Mouse (Mus musculus) intestine, embryonic 14.5 days (tissue): ENCODE data around the gene Pparg. TPM values are rescaled to one million over a fixed set of nuclear protein-coding genes. Genes with fewer than 3 reads are reported as not detected.

Source experiments
- ATAC-seq: fragments of 200-750 bp; cut with Nextera tagmentation; replicated peaks from 2 replicates; pipeline ENCODE4 v1.8.0; 2017; ENCODE audit warnings: low read depth, moderate number of reproducible peaks, moderate TSS enrichment, moderate library complexity; ENCODE audit not compliant: low FRiP score, low TSS enrichment
- DNase-seq: peaks from one replicate; pipeline ENCODE4 v3.0.0-alpha.2; 2018; ENCODE audit warnings: low spot score
- H3K27ac ChIP-seq: fragments of 300-500 bp; sonication (generic); 2 replicates; pipeline ENCODE4 v1.5.1; 2014; ENCODE audit warnings: low read depth, mild to moderate bottlenecking, control low read depth
- H3K27me3 ChIP-seq: fragments of 300-500 bp; sonication (generic); replicated peaks from 2 replicates; pipeline ENCODE4 v1.6.1; 2014; ENCODE audit warnings: low read length, control low read depth; ENCODE audit not compliant: control insufficient read depth, insufficient read depth
- H3K36me3 ChIP-seq: fragments of 300-500 bp; sonication (generic); 2 replicates; pipeline ENCODE4 v1.6.1; 2014; ENCODE audit warnings: low read length, control low read depth; ENCODE audit not compliant: control insufficient read depth, insufficient read depth
- H3K4me1 ChIP-seq: fragments of 300-500 bp; sonication (generic); replicated peaks from 2 replicates; pipeline ENCODE4 v1.6.1; 2014; ENCODE audit warnings: low read length, control low read depth, mixed read lengths; ENCODE audit not compliant: control insufficient read depth, insufficient read depth
- H3K4me2 ChIP-seq: fragments of 300-500 bp; sonication (generic); 2 replicates; pipeline ENCODE4 v1.6.1; 2014; ENCODE audit warnings: low read length
- H3K4me3 ChIP-seq: fragments of 300-500 bp; sonication (generic); 2 replicates; pipeline ENCODE4 v1.5.1; 2014; ENCODE audit warnings: low read depth, low read length, control low read depth, mixed read lengths
- H3K9ac ChIP-seq: fragments of 300-500 bp; sonication (generic); 2 replicates; pipeline ENCODE4 v1.6.1; 2014; ENCODE audit warnings: mild to moderate bottlenecking, low read length
- H3K9me3 ChIP-seq: fragments of 300-500 bp; sonication (generic); 2 replicates; pipeline ENCODE4 v1.6.1; 2016; ENCODE audit warnings: low read length, control low read depth; ENCODE audit not compliant: control insufficient read depth
- WGBS: fragments of 180-500 bp; shearing (Covaris S2); extraction: QIAGEN DNeasy Blood & Tissue Kit; methylation state at CpG from one replicate; pipeline ENCODE4 v1.1.7; 2014; 5-methylcytosine and 5-hydroxymethylcytosine counted together
- polyA plus RNA-seq: library from polyadenylated mRNA; unstranded; fragments of >200 nt; fragmentation: Nextera tagmentation; extraction: Ambion mirVana; gene quantifications from 2 replicates; pipeline ENCODE4 v1.2.1, GENCODE M21; 2014

The Pparg gene
- polyA plus RNA-seq, 1 experiment from 2014 or later = 13.6 TPM

- no peak overlapping the region for H3K27ac ChIP-seq
- ATAC-seq (no peak), DNase-seq (no peak)
- no peaks in the 10 kb centered on the region for H3K36me3 ChIP-seq
- 80% methylated on average over 8 of the region's 8 CpGs for WGBS
- no peak overlapping the region for H3K4me2 ChIP-seq
- no peak overlapping the region for H3K4me3 ChIP-seq
- H3K27me3 ChIP-seq = no peaks in the 10 kb centered on the region
- no peak overlapping the region for H3K9ac ChIP-seq
- no peaks in the 10 kb centered on the region for H3K9me3 ChIP-seq
- H3K4me1 ChIP-seq = no peaks in the 10 kb centered on the region
Measured at GRCm38 (mm10) chr6:115320927-115321714, 39.6 kb upstream of the Pparg start.

GRCm38 (mm10) chr6:115321883-115322351, 38.8 kb upstream of the Pparg start:
- no peaks in the 10 kb centered on the region for H3K9me3 ChIP-seq
- H3K36me3 ChIP-seq = no peaks in the 10 kb centered on the region
- WGBS = 53% methylated on average over 6 of the region's 6 CpGs
- ATAC-seq (no peak), DNase-seq (no peak)
- H3K4me1 ChIP-seq = no peaks in the 10 kb centered on the region
- H3K27me3 ChIP-seq = no peaks in the 10 kb centered on the region
- H3K4me2 ChIP-seq = no peak overlapping the region
- no peak overlapping the region for H3K27ac ChIP-seq
- no peak overlapping the region for H3K9ac ChIP-seq
- H3K4me3 ChIP-seq = no peak overlapping the region

GRCm38 (mm10) chr6:115322956-115323355, 37.8 kb upstream of the Pparg start:
- H3K4me3 ChIP-seq = no peak overlapping the region
- H3K9me3 ChIP-seq = 0 out of 2 replicates have a peak, but pooled peaks cover 3% of the 10 kb centered on the region
- no peak overlapping the region for H3K27ac ChIP-seq
- ATAC-seq (no peak), DNase-seq (no peak)
- no peaks in the 10 kb centered on the region for H3K27me3 ChIP-seq
- no peak overlapping the region for H3K9ac ChIP-seq
- no peaks in the 10 kb centered on the region for H3K4me1 ChIP-seq
- no peak overlapping the region for H3K4me2 ChIP-seq
- 92% methylated on average over 5 of the region's 5 CpGs for WGBS
- H3K36me3 ChIP-seq = no peaks in the 10 kb centered on the region

GRCm38 (mm10) chr6:115330964-115331363, 29.8 kb upstream of the Pparg start:
- 0 out of 2 replicates have a peak, but pooled peaks cover 3% of the 10 kb centered on the region for H3K9me3 ChIP-seq
- ATAC-seq (no peak), DNase-seq (no peak)
- no peak overlapping the region for H3K9ac ChIP-seq
- no peak overlapping the region for H3K4me2 ChIP-seq
- H3K4me1 ChIP-seq = no peaks in the 10 kb centered on the region
- H3K27ac ChIP-seq = no peak overlapping the region
- no peaks in the 10 kb centered on the region for H3K27me3 ChIP-seq
- H3K4me3 ChIP-seq = no peak overlapping the region
- no peaks in the 10 kb centered on the region for H3K36me3 ChIP-seq

- whole genome bisulfite sequencing = 54% methylated on average over 2 of the region's 2 CpGs
Measured at GRCm38 (mm10) chr6:115333099-115333694, 27.6 kb upstream of the Pparg start.

GRCm38 (mm10) chr6:115335536-115335935, 25.2 kb upstream of the Pparg start:
- no peak overlapping the region for H3K27ac ChIP-seq
- no peak overlapping the region for H3K4me2 ChIP-seq
- no peaks in the 10 kb centered on the region for H3K27me3 ChIP-seq
- H3K4me1 ChIP-seq = no peaks in the 10 kb centered on the region
- no peak overlapping the region for H3K4me3 ChIP-seq
- no peaks in the 10 kb centered on the region for H3K9me3 ChIP-seq
- H3K36me3 ChIP-seq = no peaks in the 10 kb centered on the region
- no peak for DNase-seq
- 42% methylated on average over 6 of the region's 6 CpGs for WGBS
- no peak overlapping the region for H3K9ac ChIP-seq
- ATAC-seq = no peak

More at GRCm38 (mm10) chr6:115333099-115333694, 27.6 kb upstream of the Pparg start:
- H3K27ac ChIP-seq = no peak overlapping the region
- H3K9ac ChIP-seq = no peak overlapping the region
- no peaks in the 10 kb centered on the region for H3K9me3 ChIP-seq
- no peaks in the 10 kb centered on the region for H3K36me3 ChIP-seq
- H3K4me1 ChIP-seq = no peaks in the 10 kb centered on the region
- no peak overlapping the region for H3K4me3 ChIP-seq
- no peaks in the 10 kb centered on the region for H3K27me3 ChIP-seq
- peak; percentile 84 for ATAC-seq
- no peak for DNase-seq
- no peak overlapping the region for H3K4me2 ChIP-seq

GRCm38 (mm10) chr6:115340084-115340483, 20.7 kb upstream of the Pparg start:
- 78% methylated on average over 2 of the region's 2 CpGs for WGBS
- ATAC-seq (no peak), DNase-seq (no peak)

GRCm38 (mm10) chr6:115343096-115343495, 17.7 kb upstream of the Pparg start:
- Histone ChIP-seq H3K4me1 (0 out of 2 replicates have a peak, but pooled peaks cover 10% of the 10 kb centered on the region), H3K4me2 (no peak overlapping the region), H3K27ac (no peak overlapping the region), H3K4me3 (no peak overlapping the region), H3K9me3 (0 out of 2 replicates have a peak, but pooled peaks cover 5% of the 10 kb centered on the region), H3K9ac (no peak overlapping the region), H3K36me3 (no peaks in the 10 kb centered on the region), H3K27me3 (no peaks in the 10 kb centered on the region)
- ATAC-seq (no peak), DNase-seq (no peak)
- WGBS = 59% methylated on average over 4 of the region's 4 CpGs

More at GRCm38 (mm10) chr6:115340084-115340483, 20.7 kb upstream of the Pparg start:
- no peak overlapping the region for H3K27ac ChIP-seq
- H3K9me3 ChIP-seq = 0 out of 2 replicates have a peak, but pooled peaks cover 5% of the 10 kb centered on the region
- H3K4me1 ChIP-seq = 0 out of 2 replicates have a peak, but pooled peaks cover 10% of the 10 kb centered on the region
- no peak overlapping the region for H3K9ac ChIP-seq
- H3K27me3 ChIP-seq = no peaks in the 10 kb centered on the region
- H3K4me3 ChIP-seq = no peak overlapping the region
- H3K4me2 ChIP-seq = no peak overlapping the region
- H3K36me3 ChIP-seq = no peaks in the 10 kb centered on the region
